Mouse (Mus musculus) G1E (cell line): ENCODE data around the gene Plxna4.

Source experiments
- CTCF ChIP-seq: IDR thresholded peaks from 2 replicates; pipeline ENCODE4 v1.5.1; 2012; ENCODE audit warnings: low read depth, low read length, inconsistent platforms, mixed read lengths
- GATA1 ChIP-seq: IDR thresholded peaks from 2 replicates; pipeline ENCODE4 v1.6.1; 2012; ENCODE audit warnings: borderline replicate concordance, low read length, inconsistent platforms, mixed read lengths
- POLR2AphosphoS5 ChIP-seq: IDR thresholded peaks from 2 replicates; pipeline ENCODE4 v1.6.1; 2012; ENCODE audit warnings: low read depth, low read length, inconsistent platforms; ENCODE audit not compliant: insufficient replicate concordance

GRCm38 (mm10) chr6:32504963-32505362 lies 83.0 kb downstream of the Plxna4 start:
- no peak for TF ChIP-seq CTCF
- TF ChIP-seq GATA1, result no peak
- no peak for TF ChIP-seq POLR2AphosphoS5
